Mouse (Mus musculus): ENCODE data around the gene Ambp.

GRCm38 (mm10) chr4:63105651-63106050 lies 48.9 kb downstream of the Ambp start:
- no peak for TF ChIP-seq CTCF (IDR thresholded peaks at IDR 0.05; ENCODE audit: low read depth)
- no peak for TF ChIP-seq EP300 (IDR thresholded peaks at IDR 0.05; ENCODE audit: low read depth)
